Comparison of ENCODE assay signal across 21 mouse cellular contexts in the genomic region with DNA sequence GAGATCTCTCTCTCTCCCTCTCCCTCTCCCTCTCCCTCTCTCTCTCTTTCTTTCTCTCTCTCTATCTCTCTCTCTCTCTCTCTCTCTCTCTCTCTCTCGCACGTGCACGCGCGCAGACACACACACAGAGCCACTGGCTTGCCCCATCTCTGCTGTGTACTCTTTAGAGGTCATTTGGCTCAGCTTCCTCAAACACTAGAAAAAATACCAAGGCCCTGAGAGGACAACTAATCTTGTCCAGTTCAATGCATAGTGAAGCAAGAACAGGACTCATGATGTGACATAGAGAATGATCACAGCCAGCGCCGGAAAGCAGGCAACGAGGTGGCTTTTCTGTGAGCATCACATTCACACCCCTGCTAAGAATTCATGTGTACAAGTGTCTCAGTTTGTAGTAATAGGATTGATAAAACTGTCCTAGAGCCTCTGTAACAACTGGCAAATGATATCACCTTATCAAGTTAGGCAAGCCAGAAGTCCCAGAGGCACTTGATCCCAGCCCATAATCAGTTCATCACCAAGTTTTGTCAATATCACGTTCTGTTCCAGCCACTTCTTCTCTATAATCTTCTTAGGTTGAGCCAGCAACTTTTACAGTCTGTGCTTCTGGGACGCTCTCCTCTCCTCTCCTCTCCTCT. TPM values are rescaled to one million over a fixed set of nuclear protein-coding genes. Genes with fewer than 3 reads are reported as not detected.
DNase-seq lines count a peak whose midpoint lies in the region; ATAC-seq and TF ChIP-seq lines count a peak whose summit lies in the region.
"Had no signal": no experiment of that assay in that cellular context is flagged by ENCODE, and none has a peak within 500 bp of the region (broad histone marks: within the 10 kb centered on the region; RNA-seq: fewer than 3 reads in every experiment).

No protein-coding gene starts in this region.

- no peaks in the 10 kb centered on the region for H3K9me3 ChIP-seq in liver, embryonic 14.5 days (ENCODE audit: control insufficient read depth, low read length)
- H3K9me3 ChIP-seq in hindbrain, embryonic 11.5 days (ENCODE audit: control insufficient read depth, low read length), result no peaks in the 10 kb centered on the region
- H3K9me3 ChIP-seq: embryonic facial prominence, embryonic 15.5 days; forebrain, embryonic 10.5 days had no signal

- H3K4me2 ChIP-seq in liver, embryonic 14.5 days (ENCODE audit: low read depth), result no peak overlapping the region
- H3K4me2 ChIP-seq in hindbrain, embryonic 11.5 days (replicated peaks; ENCODE audit: low read depth, low read length), result no peak overlapping the region
- H3K4me2 ChIP-seq: embryonic facial prominence, embryonic 15.5 days; hindbrain, embryonic 14.5 days had no signal

- ATAC-seq in liver, embryonic 14.5 days (ENCODE audit: insufficient read depth), result peak; percentile 75; the same call in 1 of the 2 replicates
- ATAC-seq in megakaryocyte progenitor cell, adult 5-6 weeks (replicated peaks; ENCODE audit: poor library complexity), result peak; percentile 57
- ATAC-seq in hindbrain, embryonic 11.5 days (ENCODE audit: low FRiP score), result no peak
- ATAC-seq: forebrain, embryonic 14.5 days had no signal

- DNase-seq in liver, adult 2 months (ENCODE audit: extremely low read depth, low read depth, low spot score), result peak; percentile 88
- no peak for DNase-seq in liver
- DNase-seq in c-Kit-positive CD71-positive TER-119-positive erythroid progenitor cells, embryonic 14.5 days (ENCODE audit: low spot score), result peak; percentile 29
- DNase-seq in liver, embryonic 14.5 days (ENCODE audit: low read depth in 3 of 3, low spot score in 3 of 3), result peak; percentile 17 to 23 (median 22)
- DNase-seq in kidney, adult 18-20 months, result no peak
- no peak for DNase-seq in hindbrain, embryonic 11.5 days (ENCODE audit: low spot score)
- DNase-seq in layer of hippocampus, postnatal 36 days, result no peak
- DNase-seq: adrenal gland, adult 8-10 months; cerebellum, adult 8-10 months; cerebellum, postnatal 14 days; embryo, embryonic 11 days; gastrocnemius, adult 2 months; gastrocnemius, postnatal 25 days; heart, postnatal 4 days had no signal

- no peak for TF ChIP-seq CTCF in liver, adult 2 months (IDR thresholded peaks at IDR 0.05; ENCODE audit: low read depth, low read length)
- no peak for TF ChIP-seq CTCF in liver, embryonic 14.5 days (IDR thresholded peaks at IDR 0.05; ENCODE audit: low read depth)

- H3K27ac ChIP-seq in liver, adult 2 months (replicated peaks; ENCODE audit: insufficient read depth, low read depth, low read length), result no peak overlapping the region
- no peak overlapping the region for H3K27ac ChIP-seq in liver, embryonic 14.5 days
- no peak overlapping the region for H3K27ac ChIP-seq in hindbrain, embryonic 11.5 days (ENCODE audit: low read depth, low read length)
- H3K27ac ChIP-seq: embryonic facial prominence, embryonic 15.5 days; forebrain, embryonic 10.5 days; gastrocnemius, adult 2 months; hindbrain, embryonic 14.5 days had no signal

- no peaks in the 10 kb centered on the region for H3K36me3 ChIP-seq in liver, adult 2 months (ENCODE audit: control insufficient read depth, insufficient read depth, low read length)
- H3K36me3 ChIP-seq in liver, embryonic 14.5 days (replicated peaks; ENCODE audit: control insufficient read depth, insufficient read depth, low read depth), result no peaks in the 10 kb centered on the region
- H3K36me3 ChIP-seq in hindbrain, embryonic 11.5 days (ENCODE audit: control insufficient read depth, insufficient read depth, low read length), result no peaks in the 10 kb centered on the region
- H3K36me3 ChIP-seq: embryonic facial prominence, embryonic 15.5 days; forebrain, embryonic 10.5 days had no signal

- no peaks in the 10 kb centered on the region for H3K27me3 ChIP-seq in liver, adult 2 months (ENCODE audit: control insufficient read depth, insufficient read depth, low read length)
- H3K27me3 ChIP-seq in liver, embryonic 14.5 days (ENCODE audit: control insufficient read depth, insufficient read depth, low read length), result no peaks in the 10 kb centered on the region
- no peaks in the 10 kb centered on the region for H3K27me3 ChIP-seq in hindbrain, embryonic 11.5 days (ENCODE audit: control insufficient read depth, insufficient read depth, low read length)
- H3K27me3 ChIP-seq: CH12.LX; embryonic facial prominence, embryonic 15.5 days had no signal

- H3K4me1 ChIP-seq in liver, adult 2 months (ENCODE audit: control insufficient read depth, insufficient read depth, low read length), result peaks cover 19% of the 10 kb centered on the region
- H3K4me1 ChIP-seq in liver, embryonic 14.5 days (replicated peaks; ENCODE audit: control insufficient read depth in 2 of 2, insufficient read depth in 2 of 2, low read length in 1 of 2), result peaks cover 4 to 33% of the 10 kb centered on the region in 2 experiments; a peak in 3 of 4 replicates
- H3K4me1 ChIP-seq in hindbrain, embryonic 11.5 days (replicated peaks; ENCODE audit: control insufficient read depth, insufficient read depth, low read length), result no peaks in the 10 kb centered on the region
- H3K4me1 ChIP-seq: embryonic facial prominence, embryonic 15.5 days; forebrain, embryonic 10.5 days had no signal

- TF ChIP-seq POLR2A in liver, adult 2 months (IDR thresholded peaks at IDR 0.05; ENCODE audit: extremely low read depth, insufficient read depth, low read length), result no peak

- no peak overlapping the region for H3K4me3 ChIP-seq in liver, adult 2 months (ENCODE audit: insufficient read depth, low read depth, low read length)
- no peak overlapping the region for H3K4me3 ChIP-seq in liver, embryonic 14.5 days (ENCODE audit: insufficient read depth in 1 of 2, low read depth in 2 of 2, low read length in 2 of 2)
- H3K4me3 ChIP-seq in hindbrain, embryonic 11.5 days (ENCODE audit: low read depth, low read length), result no peak overlapping the region
- H3K4me3 ChIP-seq: embryonic facial prominence, embryonic 15.5 days; erythroblast, embryonic 14.5 days; forebrain, embryonic 10.5 days; gastrocnemius, adult 2 months had no signal

- peak; percentile 66 for TF ChIP-seq EP300 in liver, embryonic 14.5 days (IDR thresholded peaks at IDR 0.05; ENCODE audit: low read depth)

- H3K9ac ChIP-seq in liver, adult 2 months (ENCODE audit: low read depth, low read length), result no peak overlapping the region
- H3K9ac ChIP-seq in liver, embryonic 14.5 days (replicated peaks), result no peak overlapping the region
- H3K9ac ChIP-seq in hindbrain, embryonic 11.5 days (ENCODE audit: low read depth, low read length), result no peak overlapping the region
- H3K9ac ChIP-seq: embryonic facial prominence, embryonic 15.5 days; hindbrain, embryonic 14.5 days had no signal

- H3K79me2 ChIP-seq in liver, adult 2 months (ENCODE audit: control insufficient read depth, insufficient read depth, low read length), result no peaks in the 10 kb centered on the region

- whole genome bisulfite sequencing in liver, adult 2 months, result 23% methylated on average over 10 of the region's 10 CpGs
- WGBS in liver, embryonic 14.5 days (ENCODE audit: insufficient replicate concordance), result 60% methylated on average over 10 of the region's 10 CpGs
- WGBS in hindbrain, embryonic 11.5 days, result 90% methylated on average over 10 of the region's 10 CpGs

RNA-seq across cellular contexts. Expression of a gene that starts 25.2 kb away (rescaled TPM):
- total RNA-seq in liver, adult 2 months (2014; rRNA removed), result 27.8 and 36.4 TPM in 2 replicates
- 7.6 and 9.1 TPM in 2 replicates for polyA plus RNA-seq in liver, adult 2 months (2012; rRNA removed)
- polyA plus RNA-seq in liver, embryonic 14.5 days (2012; rRNA removed), result 4.5 and 5.0 TPM in 2 replicates
- 3.7 and 4.4 TPM in 2 replicates for polyA plus RNA-seq in liver, embryonic 14.5 days (2014; fragmentation: Nextera tagmentation; extraction: Ambion mirVana)
- total RNA-seq in megakaryocyte progenitor cell, adult 5-6 weeks (2015), result 52.0 and 54.5 TPM in 2 replicates
- 46.1 and 47.8 TPM in 2 replicates for total RNA-seq in megakaryocyte progenitor cell, adult 5-6 weeks (2017)
- polyA plus RNA-seq in hindbrain, embryonic 11.5 days (2014; fragmentation: Nextera tagmentation; extraction: Ambion mirVana), result 13.3 and 17.4 TPM in 2 replicates
- total RNA-seq in layer of hippocampus, postnatal 36 days (2021), result 10 to 100 TPM; 53.7 to 66.0 TPM

Comparison
In these comparisons a context has a peak if more than half of its experiments do, and no peak if none do; other contexts are left out.
1. DNase-seq: peak in liver, adult 2 months (single experiment), c-Kit-positive CD71-positive TER-119-positive erythroid progenitor cells, embryonic 14.5 days (single experiment) and liver, embryonic 14.5 days (3 of 3); none in liver (single experiment), kidney, adult 18-20 months (single experiment), hindbrain, embryonic 11.5 days (single experiment) and layer of hippocampus, postnatal 36 days (0 of 2).